Mouse (Mus musculus) CD4-positive helper T cell, adult 2 months (primary cell): ENCODE results near the gene Ccdc69.
"Not testable (repeated sequence)": the region's sequence is repeated elsewhere in the genome, so short reads cannot be mapped to it uniquely, and the experiment has no call there.

ENCODE experiments used
- DNase-seq: peaks from one replicate; pipeline ENCODE4 v3.0.0-alpha.2; 2012; ENCODE audit warnings: low read depth, missing footprints, low spot score

The Ccdc69 gene

DNA sequence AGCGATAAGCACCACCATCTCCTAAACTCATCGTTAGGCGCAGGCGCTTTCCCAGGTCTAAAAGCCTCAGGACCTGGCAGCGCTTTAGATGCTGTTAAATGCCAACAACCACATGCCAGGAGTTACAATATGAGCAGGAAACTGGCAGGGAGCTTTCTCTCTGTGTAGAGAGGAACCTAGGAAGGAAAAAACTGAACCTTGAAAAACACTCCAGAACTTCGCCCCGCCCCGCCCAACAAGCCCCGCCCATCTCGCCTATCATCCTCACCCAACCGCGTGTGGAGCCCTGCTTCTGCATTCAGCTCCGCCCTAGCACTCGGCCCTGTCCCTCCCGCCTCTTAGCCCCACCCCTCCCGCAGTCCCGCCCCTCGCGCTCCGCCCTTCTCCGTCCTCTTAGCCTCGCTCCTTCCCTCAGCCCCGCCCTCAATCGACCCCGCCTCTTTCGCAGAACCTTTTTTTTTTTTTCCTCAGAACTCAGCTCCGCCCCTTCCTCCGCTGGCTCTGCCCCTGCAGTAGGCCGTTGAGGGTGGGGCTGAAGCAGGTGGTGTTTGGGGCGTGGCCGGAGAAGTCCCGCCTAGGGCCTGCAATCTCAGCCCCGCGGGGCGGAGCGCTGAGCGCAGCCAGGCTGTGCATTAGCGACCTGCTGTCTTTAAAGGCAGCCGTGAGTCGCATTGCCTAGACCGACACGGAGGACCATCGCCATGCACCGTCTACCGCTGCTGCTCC is 19.7 kb upstream of the Ccdc69 start, which contains the start of gene Gm2a:
Gm2a (plus strand) TSS at position 653 of the 726 bp plus-strand sequence.
- peak; percentile 99 for DNase-seq

DNA sequence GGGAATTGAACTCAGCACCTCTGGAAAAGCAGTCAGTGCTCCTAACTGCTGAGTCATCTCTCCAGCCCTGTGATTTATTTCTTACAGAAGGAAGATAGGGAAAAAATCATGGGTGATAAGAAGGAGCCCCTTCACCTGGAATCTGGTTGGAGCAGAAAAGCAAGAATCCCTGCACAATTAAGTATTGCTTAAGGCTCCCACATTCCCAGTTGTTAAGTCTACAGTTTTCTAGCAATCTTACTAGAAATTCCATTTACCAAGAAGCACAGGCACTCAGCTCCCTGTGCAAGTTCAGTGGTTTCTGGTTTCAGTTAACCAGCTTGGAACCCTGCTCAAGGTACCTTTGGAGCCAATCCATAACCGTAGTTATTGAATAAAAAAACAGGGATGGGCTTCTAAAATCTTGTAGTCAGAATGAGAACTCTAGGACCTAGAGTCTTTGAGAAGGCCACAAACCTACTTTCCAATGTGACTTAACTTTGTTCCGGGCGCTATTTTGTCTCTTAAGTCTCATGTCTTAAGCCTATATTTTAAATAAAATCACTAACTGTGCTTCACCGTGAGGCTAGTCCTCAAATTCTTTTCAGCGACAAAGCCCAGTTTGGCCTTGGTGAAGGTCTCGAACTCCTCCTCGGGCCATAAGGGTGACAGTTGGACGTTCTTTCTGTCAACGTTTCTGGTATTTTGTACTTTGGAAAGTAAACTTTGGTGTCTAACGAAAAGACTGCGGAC is 19.0 kb upstream of the Ccdc69 start:
- no peak for DNase-seq

DNA sequence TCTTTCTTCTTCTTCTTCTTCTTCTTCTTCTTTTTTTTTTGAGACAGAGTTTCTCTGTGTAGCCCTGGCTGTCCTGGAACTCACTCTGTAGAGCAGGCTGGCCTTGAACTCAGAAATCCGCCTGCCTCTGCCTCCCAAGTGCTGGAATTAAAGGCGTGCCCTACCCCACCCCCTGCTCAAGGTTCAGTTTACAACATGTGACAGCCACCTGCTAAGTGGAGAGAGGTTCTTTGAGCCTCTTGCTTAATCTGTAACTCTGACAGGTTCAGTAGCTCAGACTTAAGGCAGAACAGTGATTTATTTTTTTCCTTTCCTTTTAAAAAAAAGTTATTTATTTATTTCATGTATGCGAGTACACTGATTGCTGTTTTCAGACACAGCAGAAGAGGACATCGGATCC is 18.4 kb upstream of the Ccdc69 start:
- not testable (repeated sequence) for DNase-seq

DNA sequence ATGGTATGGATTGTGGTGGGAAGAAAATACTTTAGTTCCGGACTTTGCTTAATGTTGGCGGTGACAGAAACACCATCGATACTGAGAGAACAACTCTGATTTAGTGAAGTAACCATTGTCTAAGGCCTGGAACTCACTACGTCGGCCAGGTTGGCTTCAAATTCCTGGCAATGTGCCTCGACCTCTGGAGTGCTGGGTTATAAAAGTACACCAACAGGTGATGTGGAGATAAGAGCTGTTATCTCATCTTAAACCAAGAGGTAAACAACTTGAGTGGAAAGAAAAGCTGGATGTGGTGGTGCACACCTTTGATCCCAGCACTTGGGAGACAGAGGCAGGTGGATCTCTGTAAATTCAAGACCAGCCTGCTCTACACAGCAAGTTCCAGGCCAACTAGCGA is 15.2 kb upstream of the Ccdc69 start:
- DNase-seq: no peak

DNA sequence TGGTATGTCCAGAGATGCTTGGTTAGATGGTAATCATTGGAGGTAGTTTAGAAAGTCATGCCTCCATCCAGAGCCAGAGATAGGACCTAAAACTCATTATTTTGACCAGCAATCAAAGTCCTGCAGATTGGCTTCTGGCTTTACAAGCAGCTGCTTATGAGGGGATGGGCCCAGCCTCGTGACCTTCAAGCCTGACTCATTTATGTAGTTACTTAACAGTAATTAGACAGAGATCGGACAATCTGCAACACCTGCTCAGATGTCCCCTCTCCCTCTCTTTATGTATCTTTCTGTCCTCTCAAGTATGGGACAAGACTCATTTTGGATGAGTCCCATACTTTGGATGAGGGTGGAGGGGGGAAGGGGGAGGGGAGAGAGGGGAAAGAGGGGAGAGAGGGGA is 12.0 kb upstream of the Ccdc69 start:
- no peak for DNase-seq

DNA sequence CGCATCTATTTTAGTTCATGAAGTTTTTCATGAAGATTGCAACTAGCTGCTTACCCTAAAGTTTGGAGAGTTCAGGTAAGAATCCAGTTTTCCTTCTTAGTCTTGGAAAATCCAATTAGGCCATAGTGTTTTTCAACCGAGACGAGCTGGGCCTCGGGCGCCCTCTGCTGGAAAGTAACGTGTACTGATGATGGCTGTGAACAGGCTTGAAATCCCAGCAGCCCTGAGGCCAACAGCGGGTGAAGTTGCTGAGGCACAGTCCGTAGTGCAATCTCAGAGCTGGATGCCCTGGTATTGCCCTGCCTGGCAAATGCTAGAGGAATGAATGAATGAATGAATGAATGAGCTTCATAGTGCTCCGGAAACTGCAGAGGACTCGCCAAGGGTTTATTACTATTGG is 9.1 kb upstream of the Ccdc69 start:
- DNase-seq: peak; percentile 68

DNA sequence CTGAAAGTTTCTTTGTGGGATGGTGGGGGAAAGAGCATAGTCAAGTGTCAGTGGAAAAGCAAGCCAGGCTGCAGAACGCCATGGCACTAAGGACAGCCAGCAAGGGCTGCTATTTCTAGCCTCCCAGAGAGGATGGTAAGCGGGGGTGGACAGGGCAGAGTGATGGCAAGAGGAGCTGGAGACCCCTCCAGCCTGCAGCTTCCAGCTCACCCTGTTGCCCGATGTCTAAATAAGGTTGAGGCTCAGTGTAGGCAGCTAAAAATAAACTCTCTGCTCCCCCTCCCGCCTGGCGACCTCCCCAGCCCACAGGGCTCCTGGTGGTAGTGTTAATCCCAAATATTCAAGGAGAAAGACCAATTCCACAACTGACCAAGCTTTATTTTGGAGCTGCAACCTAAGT is 7.5 kb upstream of the Ccdc69 start:
- DNase-seq: no peak

DNA sequence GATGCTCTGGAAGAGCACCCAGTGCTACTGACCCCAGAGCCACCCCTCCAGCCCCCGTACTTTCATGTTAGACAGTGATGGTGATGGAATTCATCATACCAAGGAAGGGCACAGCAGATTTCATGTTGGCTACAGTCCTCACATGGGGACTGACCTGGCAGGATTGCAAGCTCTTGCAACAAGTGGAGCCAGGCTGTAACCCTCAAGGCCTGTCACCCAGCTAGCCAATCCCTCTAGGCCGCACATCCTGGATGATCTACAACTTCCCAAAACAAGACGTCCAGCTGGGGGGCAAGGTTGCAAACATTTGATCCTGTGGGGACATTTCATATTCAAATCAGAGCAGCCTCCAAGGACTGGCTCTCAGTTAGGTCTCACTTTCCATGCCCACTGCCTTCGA is 6.7 kb upstream of the Ccdc69 start:
- no peak for DNase-seq

DNA sequence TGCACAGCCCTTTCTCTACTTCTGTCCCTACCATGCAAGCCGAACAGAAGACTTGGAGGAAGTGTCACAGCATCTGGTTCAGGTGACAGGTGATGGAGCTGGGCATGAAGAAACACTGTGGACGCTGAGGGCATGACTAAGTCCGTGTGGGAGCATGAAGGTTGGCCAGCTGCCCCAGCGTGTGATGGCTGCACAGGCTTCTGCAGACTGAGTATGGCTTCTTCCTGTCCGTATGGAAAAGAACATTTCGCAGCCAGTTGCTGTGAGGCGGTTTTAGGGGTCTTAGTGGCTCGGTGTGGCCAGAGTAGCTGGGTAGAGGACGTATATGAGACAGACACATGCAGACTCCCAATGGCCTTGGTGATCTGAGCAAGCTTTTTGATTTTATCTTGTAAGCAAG is 3.3 kb upstream of the Ccdc69 start:
- DNase-seq: no peak

DNA sequence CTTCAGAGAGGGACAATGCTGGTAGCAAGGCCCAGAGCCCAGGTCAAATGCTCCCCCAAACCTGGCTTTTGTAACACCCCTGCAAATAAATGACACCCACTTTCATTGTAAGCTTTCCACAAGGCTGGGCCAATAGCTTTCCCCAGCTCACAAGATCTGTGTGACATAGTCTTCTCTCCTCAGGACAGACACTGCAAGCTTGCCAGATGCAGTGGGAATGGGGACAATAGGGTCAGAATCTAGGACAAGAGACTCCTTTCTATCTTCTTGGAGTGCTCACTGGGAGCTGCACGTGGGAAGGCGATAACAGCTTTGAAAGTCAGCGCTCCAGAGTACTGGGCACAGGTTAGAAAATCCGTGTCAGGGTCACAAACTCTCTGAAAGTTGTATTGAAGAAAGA is 1.2 kb upstream of the Ccdc69 start:
- DNase-seq: no peak

DNA sequence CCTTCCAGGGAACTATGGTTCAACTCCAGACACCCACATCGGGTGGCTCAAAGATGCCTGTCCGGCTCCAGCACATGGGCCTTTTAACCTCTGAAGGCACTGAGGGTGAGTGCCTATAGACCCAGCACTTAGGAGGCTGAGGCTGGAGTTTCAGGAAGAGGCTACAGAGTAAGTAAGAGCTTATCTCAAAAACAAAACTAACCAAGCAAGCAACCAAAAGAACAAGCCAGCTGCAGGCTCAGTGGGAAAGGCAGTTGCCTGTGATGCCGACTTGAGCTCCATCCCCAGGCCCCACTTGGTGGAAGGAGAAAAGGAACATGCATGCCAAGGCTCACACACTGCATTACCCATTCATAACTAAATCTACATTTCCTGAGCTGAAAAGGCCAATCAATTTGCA is 571 bp upstream of the Ccdc69 start:
- DNase-seq: no peak

DNA sequence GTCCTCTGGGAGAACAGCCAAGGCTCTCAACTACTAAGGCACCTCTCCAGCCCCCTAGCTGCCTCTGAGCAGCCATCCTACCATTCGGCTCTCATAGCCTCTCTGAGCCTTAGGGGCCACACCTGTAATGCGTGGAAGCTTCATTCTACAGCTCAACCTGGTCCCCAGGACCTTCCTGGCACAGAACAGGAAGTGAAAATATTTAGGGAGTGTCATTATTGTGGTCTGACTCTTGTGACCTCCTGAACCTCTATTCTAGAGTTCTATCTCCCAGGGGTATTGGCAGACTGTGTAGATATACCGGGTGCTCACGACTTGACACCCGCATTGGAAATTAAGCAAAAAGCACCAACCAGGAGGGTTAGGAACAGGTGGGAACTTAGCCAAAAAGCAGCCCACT is 1.7 kb downstream of the Ccdc69 start:
- no peak for DNase-seq

DNA sequence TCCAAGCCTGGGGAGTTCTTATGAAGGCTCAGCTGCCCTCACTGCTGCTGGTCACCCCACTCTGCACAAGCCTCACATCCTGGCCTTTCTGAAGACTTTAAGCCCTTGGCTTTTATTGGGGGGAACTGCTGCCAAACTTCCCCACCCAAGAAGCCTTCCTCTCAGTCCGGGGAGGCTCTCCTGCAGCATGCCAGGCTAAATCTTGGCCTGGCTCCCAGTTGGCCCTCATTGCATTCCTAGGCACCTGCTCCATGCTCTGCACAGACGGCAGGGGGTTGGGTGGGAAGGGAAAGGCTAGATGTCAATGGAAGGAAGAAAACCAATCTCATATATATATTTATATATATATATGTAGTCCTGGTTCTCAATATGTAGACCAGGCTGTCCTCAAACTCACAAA is 2.3 kb downstream of the Ccdc69 start:
- DNase-seq: no peak

DNA sequence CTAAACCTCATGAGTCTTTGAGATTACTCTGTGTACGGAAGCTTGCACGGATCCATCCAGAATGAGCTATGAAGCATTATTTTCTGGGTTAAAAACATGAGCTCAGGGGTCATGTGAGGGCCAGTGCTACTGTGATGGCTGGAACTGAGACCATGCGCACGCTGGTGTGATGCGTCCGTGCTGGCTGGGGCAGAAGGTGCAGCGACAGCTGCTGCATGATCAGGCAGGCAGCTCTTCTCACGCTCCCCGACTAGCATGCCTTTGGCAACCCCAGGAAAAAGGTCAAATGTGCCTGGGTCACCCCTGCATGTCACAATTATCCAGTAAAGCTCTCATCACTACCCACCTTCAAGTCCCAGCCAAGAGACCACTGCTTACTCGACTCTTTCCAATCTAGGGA is 4.7 kb downstream of the Ccdc69 start:
- no peak for DNase-seq

DNA sequence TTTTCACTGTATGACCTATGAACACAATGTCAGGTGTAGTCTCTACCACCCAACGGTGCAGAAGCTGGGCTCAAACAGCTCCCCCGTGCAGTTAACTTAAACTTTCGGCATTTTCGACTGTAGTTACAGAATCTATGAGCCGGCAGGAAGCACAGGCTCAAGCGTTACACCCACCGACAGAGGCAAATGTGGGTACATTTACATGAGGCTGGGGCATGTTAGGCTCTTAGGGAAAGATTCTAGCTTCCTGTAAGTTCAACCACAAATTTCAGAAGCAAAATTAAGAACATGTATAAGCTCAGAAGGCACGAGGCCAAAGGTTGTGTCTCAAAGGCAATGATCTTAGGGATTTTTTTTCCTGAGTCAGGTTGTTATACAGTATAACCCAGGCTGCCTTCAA is 5.5 kb downstream of the Ccdc69 start:
- DNase-seq: peak; percentile 56

DNA sequence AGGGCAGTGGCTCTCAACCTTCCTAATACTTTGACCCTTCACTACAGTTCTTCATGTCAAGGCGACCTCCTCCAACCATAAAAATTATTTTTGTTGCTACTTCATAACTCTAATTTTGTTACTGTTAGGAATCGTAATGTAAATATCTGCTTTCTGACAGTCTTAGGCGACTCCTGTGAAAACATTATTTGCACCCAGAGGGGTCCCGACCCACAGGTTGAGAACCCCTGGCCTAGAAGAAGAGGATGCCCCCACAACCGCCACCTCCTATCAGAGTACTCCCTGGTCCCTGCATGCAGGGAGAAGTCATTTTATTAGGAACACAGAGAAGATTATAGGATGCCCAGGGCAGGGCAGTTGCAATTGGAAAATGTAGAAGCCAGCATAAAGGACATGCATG is 6.6 kb downstream of the Ccdc69 start:
- DNase-seq: no peak

DNA sequence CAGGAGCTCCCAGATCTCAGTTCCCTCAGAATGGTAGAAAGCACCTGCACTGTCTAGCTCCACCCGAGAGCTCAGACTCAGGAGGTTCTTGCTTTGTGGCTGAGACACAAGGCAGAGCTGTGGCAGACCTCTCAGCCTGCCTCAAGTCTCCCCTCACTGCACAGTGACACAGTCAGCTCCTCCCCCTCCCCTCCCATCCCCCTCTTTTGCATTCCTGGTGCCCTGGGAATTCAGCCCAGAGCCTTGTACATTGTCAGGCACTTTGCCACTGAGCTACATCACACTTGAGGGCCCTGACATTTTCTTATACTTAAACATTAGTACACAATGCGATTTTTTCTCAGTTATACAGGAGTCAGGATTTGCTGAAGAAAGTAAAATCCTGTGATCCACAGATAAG is 8.9 kb downstream of the Ccdc69 start:
- DNase-seq: no peak

DNA sequence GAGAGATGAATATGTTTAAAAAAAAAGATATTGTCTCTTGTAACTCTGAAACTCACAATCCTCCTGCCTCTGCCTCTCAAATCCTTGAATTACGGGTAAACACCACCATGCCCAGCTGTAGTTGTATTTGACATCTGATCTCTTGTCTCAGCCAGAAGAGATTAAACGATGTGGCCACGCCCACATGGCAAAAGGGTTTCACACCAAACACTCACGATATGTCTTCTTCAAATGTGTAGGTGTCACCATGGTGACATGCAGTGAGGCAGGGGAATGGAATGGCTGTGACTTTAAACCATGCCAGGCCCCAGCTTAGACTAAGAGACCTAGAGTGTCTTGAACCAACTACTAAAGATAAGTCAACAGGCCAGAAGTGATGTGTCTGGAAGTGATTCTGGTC is 11.0 kb downstream of the Ccdc69 start:
- peak; percentile 70 for DNase-seq

DNA sequence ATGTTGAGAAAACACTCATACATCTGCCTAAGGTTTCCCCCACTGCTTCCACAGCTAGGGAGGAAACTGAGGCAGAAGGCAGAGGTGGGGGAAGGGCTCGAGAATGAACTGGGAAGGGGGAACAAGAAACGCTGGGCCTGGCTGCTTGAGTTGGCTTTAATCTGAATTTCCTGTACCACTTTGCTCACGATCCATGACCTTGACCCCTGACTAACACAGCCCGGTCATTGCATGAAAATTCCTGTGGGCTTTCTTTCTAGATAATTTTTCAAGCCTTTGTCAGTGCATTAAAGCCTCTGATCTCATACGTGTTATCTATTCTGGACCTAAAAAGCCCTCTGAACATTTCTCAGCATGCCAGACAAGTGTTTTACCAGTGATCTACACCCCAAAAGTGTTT is 15.1 kb downstream of the Ccdc69 start:
- no peak for DNase-seq

DNA sequence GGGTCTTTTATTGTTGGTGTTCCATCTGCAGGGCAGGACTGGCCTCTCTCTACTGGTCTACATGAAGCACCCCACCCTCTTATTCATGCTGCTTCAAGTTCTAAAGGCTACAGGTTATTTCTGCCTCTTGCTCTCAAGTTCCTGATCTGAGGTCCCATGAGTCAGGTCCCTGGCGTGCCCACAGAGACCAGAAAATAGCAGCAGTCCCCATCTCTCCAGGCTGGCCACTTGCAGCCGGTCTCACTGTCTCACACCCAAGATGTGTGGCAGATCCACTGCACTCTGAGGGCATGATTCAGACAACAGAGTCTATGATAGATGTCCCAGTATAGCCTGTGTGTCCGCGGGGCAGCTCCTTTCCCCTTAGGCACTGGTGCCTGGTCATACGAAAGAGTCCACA is 17.1 kb downstream of the Ccdc69 start:
- no peak for DNase-seq

DNA sequence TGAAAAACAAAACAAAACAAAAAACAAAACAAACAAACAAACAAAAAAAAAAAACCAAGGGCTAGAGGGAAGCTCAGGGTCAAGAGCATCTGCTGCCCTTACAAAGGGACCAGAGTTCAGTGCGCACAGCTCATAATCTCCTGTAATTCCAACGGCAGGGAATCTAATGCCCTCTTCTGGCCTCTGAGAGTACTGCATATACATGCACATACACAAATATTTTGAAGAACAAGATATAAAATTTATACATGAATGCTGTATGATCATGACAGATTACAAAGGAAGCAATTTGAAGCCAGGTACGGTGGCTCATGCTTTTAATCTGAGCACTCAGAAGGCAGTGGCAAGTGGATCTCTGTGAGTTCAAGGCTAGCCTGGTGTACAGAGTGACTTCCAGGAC is 20.4 kb downstream of the Ccdc69 start:
- DNase-seq: no peak

DNA sequence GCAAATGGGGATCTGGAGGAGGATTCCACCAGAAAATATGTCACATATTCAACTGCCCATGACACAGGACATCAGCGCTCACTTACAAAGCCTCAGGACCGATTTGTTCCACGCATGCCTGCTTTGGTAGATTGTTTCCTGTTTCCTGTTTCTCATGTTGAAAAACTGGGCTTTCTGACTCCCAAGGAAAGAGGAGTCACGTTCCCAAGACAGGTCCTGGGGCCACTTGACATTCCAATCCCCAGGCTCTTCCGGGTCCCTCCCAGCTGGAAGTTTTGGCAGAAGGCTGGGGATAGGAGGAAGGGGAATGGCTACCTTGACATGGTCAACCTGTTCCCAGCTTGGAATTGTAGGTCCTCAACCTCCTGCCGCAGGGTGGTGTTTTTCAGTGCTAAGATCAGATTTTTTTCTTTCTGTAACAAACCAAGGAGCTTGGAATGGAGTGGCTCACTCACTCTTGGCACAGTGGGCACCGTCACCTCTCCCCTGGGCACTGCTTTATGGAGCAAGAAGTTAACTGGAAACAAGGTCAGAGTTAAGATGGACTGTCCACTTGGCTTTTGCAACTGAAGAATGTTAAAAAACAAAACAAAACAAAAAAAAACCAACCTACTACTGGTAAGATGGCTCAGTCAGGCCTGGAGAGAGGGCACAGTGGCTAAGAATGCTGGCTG is 27.0 kb downstream of the Ccdc69 start:
- no peak for DNase-seq

DNA sequence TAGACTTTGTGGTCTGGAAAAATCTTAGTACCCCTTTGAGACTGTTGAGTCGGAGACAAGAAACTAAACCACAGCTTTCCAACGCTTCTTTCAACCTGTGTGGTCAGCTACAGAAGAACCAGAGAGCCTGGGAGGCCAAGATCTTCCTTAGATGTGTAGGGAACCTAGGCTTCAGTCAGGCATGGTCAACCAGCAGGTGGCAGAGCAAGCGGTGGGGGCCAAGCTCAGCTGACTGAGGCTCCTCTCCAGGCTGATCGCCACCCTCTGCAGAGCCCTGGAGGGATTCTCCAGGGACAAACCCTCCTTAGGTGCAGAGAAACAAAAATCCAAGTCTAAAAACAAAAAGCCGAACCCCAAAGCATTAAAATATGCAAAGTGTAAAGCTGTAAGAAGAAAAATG is 31.3 kb downstream of the Ccdc69 start:
- DNase-seq: peak; percentile 53
